Mouse (Mus musculus) G1E (cell line): ENCODE measurements around the gene Ptpa.

Source experiments
- CTCF ChIP-seq: IDR thresholded peaks from 2 replicates; pipeline ENCODE4 v1.5.1; 2012; ENCODE audit warnings: low read depth, low read length, inconsistent platforms, mixed read lengths
- GATA1 ChIP-seq: IDR thresholded peaks from 2 replicates; pipeline ENCODE4 v1.6.1; 2012; ENCODE audit warnings: borderline replicate concordance, low read length, inconsistent platforms, mixed read lengths
- GATA2 ChIP-seq: IDR thresholded peaks from 2 replicates; pipeline ENCODE4 v1.6.1; 2012; ENCODE audit warnings: low read depth, low read length, inconsistent platforms, borderline replicate concordance
- POLR2AphosphoS5 ChIP-seq: IDR thresholded peaks from 2 replicates; pipeline ENCODE4 v1.6.1; 2012; ENCODE audit warnings: low read depth, low read length, inconsistent platforms; ENCODE audit not compliant: insufficient replicate concordance
- TAL1 ChIP-seq: conservative IDR thresholded peaks from 2 replicates; pipeline ENCODE4 v1.6.1; 2012; ENCODE audit warnings: low read depth, low read length, inconsistent platforms, mixed read lengths

GRCm38 (mm10) chr2:30444006-30444405 is 28.2 kb downstream of the Ptpa start:
- TF ChIP-seq CTCF (no peak), GATA1 (no peak), GATA2 (no peak), POLR2AphosphoS5 (no peak), TAL1 (no peak)
